Mouse (Mus musculus): Measurements from ENCODE around the gene Slc35f3. TPM values are rescaled to one million over a fixed set of nuclear protein-coding genes. Genes with fewer than 3 reads are reported as not detected.

Gene Slc35f3
- polyA plus RNA-seq, 1 experiment from 2014 or later, result 1.2 TPM

DNA sequence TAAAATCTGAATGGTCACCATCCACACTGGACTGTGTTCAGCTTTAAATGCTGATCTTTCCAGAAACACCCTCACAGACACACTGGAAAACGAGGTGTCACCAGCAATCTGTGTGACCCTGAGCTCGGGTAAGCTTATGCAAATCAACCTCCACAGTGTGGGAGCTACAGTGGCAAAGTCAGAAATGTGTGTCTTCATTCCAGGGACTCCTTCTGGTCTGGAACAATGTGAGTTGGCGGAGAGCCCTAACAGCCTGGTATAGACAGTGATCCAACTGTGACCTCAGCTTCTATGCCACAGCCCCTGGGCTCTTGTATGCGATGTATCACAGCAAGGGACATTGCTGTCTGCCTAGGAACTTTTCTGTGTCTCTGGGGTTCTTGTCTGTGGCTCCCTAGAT lies 25.3 kb upstream of the Slc35f3 start:
- ATAC-seq, result no peak
- WGBS, result 48% methylated on average over 4 of the region's 4 CpGs
- no peaks in the 10 kb centered on the region for H3K9me3 ChIP-seq (ENCODE audit: control insufficient read depth, low read length)
- H3K27me3 ChIP-seq (replicated peaks; ENCODE audit: control insufficient read depth, insufficient read depth, low read length), result no peaks in the 10 kb centered on the region
- H3K4me3 ChIP-seq (replicated peaks; ENCODE audit: low read length), result no peak overlapping the region
- H3K4me2 ChIP-seq (ENCODE audit: low read length), result no peak overlapping the region
- H3K9ac ChIP-seq (replicated peaks; ENCODE audit: low read depth, low read length), result no peak overlapping the region
- H3K4me1 ChIP-seq (replicated peaks; ENCODE audit: control insufficient read depth, insufficient read depth, low read length), result no peaks in the 10 kb centered on the region
- no peak overlapping the region for H3K27ac ChIP-seq (ENCODE audit: low read length)
- H3K36me3 ChIP-seq (ENCODE audit: control insufficient read depth, insufficient read depth), result no peaks in the 10 kb centered on the region

DNA sequence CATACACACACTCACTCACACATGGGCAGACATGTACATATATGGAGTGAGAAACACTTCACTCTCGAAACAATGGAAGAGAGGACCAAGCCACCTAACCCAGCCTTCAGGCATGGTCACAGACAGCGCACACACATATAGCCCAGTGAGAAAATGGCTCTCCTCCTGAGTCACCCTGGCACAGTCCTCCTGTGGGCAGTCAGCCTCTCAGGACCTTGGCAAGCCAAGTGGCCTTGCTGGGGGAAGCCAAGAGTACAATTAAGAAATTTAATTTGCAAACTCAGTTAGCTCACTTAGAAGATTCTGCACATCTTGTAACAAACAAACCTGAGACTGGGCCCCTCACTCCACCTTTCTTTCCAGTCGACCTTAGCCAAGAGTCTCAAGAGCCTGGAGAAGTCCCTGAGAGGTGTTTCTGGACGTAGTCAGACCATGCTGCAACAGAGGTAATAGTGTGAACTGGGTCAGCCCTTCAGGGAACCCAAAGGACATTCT lies 23.4 kb upstream of the Slc35f3 start:
- H3K36me3 ChIP-seq (ENCODE audit: control insufficient read depth, insufficient read depth), result no peaks in the 10 kb centered on the region
- H3K9me3 ChIP-seq (ENCODE audit: control insufficient read depth, low read length), result no peaks in the 10 kb centered on the region
- H3K9ac ChIP-seq (replicated peaks; ENCODE audit: low read depth, low read length), result no peak overlapping the region
- H3K4me3 ChIP-seq (replicated peaks; ENCODE audit: low read length), result no peak overlapping the region
- ATAC-seq, result no peak
- H3K4me2 ChIP-seq (ENCODE audit: low read length), result no peak overlapping the region
- no peaks in the 10 kb centered on the region for H3K4me1 ChIP-seq (replicated peaks; ENCODE audit: control insufficient read depth, insufficient read depth, low read length)
- H3K27me3 ChIP-seq (replicated peaks; ENCODE audit: control insufficient read depth, insufficient read depth, low read length), result no peaks in the 10 kb centered on the region
- 66% methylated on average over 4 of the region's 4 CpGs for WGBS
- H3K27ac ChIP-seq (ENCODE audit: low read length), result no peak overlapping the region

DNA sequence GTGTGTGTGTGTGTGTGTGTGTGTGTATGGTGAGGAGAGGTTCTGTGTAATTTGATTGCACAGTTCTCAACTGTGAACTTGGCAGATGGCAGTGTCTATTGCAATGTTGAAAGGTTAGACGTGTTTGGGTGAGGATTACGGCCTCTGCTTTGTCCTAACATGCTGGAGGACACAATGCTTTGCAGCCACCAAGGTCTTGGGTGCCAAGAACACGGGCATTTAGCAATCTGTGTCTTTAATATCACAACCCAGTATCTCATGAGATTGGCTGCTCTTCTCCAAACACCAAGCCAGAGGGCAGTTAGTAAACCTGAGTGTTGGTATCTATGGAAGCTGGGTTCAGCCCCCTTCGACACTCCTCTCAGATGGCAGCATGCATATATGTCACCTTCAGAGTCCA lies 22.5 kb upstream of the Slc35f3 start:
- H3K9me3 ChIP-seq (ENCODE audit: control insufficient read depth, low read length), result no peaks in the 10 kb centered on the region
- ATAC-seq, result no peak
- H3K27me3 ChIP-seq (replicated peaks; ENCODE audit: control insufficient read depth, insufficient read depth, low read length), result no peaks in the 10 kb centered on the region
- WGBS, result 79% methylated on average over 4 of the region's 4 CpGs
- H3K27ac ChIP-seq (ENCODE audit: low read length), result no peak overlapping the region
- no peaks in the 10 kb centered on the region for H3K36me3 ChIP-seq (ENCODE audit: control insufficient read depth, insufficient read depth)
- no peak overlapping the region for H3K9ac ChIP-seq (replicated peaks; ENCODE audit: low read depth, low read length)
- no peaks in the 10 kb centered on the region for H3K4me1 ChIP-seq (replicated peaks; ENCODE audit: control insufficient read depth, insufficient read depth, low read length)
- H3K4me2 ChIP-seq (ENCODE audit: low read length), result no peak overlapping the region
- no peak overlapping the region for H3K4me3 ChIP-seq (replicated peaks; ENCODE audit: low read length)

DNA sequence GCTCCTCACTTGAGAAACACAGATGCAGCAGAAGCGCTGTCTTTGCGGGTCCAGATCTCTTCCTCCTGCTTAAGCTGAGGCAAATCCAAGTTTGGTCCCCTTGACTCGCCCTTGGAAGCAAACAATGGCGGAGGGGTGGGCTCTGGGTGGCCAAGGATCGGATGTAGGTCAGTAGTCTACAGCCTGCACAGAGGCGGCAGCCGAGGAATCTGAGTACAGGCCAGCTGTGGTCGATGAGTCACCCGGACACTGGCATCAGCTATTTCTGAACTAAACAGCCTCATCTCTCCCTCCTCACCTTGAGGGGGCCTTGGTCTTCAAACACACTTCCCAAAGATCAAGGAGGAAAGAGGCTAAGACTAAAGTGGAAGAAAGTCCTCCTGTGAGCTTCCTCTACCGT lies 6.4 kb upstream of the Slc35f3 start:
- no peak overlapping the region for H3K4me3 ChIP-seq (replicated peaks; ENCODE audit: low read length)
- no peaks in the 10 kb centered on the region for H3K27me3 ChIP-seq (replicated peaks; ENCODE audit: control insufficient read depth, insufficient read depth, low read length)
- 92% methylated on average over 10 of the region's 10 CpGs for WGBS
- no peaks in the 10 kb centered on the region for H3K4me1 ChIP-seq (replicated peaks; ENCODE audit: control insufficient read depth, insufficient read depth, low read length)
- H3K36me3 ChIP-seq (ENCODE audit: control insufficient read depth, insufficient read depth), result no peaks in the 10 kb centered on the region
- H3K9ac ChIP-seq (replicated peaks; ENCODE audit: low read depth, low read length), result no peak overlapping the region
- ATAC-seq, result no peak
- H3K4me2 ChIP-seq (ENCODE audit: low read length), result no peak overlapping the region
- no peaks in the 10 kb centered on the region for H3K9me3 ChIP-seq (ENCODE audit: control insufficient read depth, low read length)
- H3K27ac ChIP-seq (ENCODE audit: low read length), result no peak overlapping the region

DNA sequence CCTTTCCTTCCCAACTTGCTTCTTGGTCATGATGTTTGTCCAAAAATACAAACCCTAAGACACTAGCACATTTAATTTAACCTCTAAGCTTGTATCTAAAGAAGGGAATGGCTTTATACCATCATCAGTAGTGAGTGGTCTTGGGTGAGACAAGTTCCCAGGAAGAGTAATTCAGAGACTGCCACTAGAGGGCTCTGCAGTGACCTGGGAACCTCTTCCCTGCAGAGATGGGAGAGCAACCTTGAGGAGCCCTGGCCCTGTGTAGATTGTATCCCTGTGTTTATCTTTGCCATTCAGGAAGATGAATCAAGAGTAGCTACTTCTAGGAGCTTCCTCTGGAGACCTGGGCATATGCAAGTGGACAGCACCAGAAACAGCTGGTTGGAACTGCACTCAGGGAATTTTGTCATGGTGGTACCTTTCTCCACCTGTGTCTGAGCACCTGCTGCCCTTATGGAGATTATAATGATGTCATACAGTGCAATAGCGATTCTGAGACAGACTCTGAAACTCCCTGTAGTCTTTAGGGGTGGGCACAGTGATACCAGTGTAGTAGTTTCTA lies 993 bp upstream of the Slc35f3 start:
- ATAC-seq, result peak; percentile 35; the same call in 1 of the 2 replicates
- no peaks in the 10 kb centered on the region for H3K9me3 ChIP-seq (ENCODE audit: control insufficient read depth, low read length)
- H3K27ac ChIP-seq (ENCODE audit: low read length), result no peak overlapping the region
- H3K36me3 ChIP-seq (ENCODE audit: control insufficient read depth, insufficient read depth), result no peaks in the 10 kb centered on the region
- peaks cover 6% of the 10 kb centered on the region for H3K4me1 ChIP-seq (replicated peaks; ENCODE audit: control insufficient read depth, insufficient read depth, low read length)
- peaks cover 12% of the 10 kb centered on the region for H3K27me3 ChIP-seq (replicated peaks; ENCODE audit: control insufficient read depth, insufficient read depth, low read length)
- H3K9ac ChIP-seq (replicated peaks; ENCODE audit: low read depth, low read length), result no peak overlapping the region
- no peak overlapping the region for H3K4me3 ChIP-seq (replicated peaks; ENCODE audit: low read length)
- H3K4me2 ChIP-seq (ENCODE audit: low read length), result no peak overlapping the region
- 35% methylated on average over 1 of the region's 1 CpGs for WGBS

DNA sequence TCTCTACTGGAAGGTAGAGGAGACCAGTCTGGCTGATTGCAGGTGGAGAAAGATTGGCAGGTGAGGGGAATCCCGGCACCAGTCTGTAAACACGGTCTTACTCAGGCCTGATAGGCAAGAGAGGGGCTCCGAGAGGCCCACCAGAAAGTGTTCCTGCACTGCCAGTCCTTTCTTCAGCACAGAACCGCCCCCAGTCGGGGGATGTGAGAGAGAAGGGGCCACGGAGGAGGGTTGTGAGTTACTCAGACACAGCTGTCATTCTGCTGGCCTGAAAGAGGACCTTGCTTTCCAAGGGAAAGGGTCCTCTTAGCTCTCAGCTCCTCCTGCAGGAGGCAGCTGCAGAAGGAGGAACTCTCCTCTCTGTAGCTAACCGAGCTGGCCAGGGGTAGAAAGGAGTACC lies 975 bp downstream of the Slc35f3 start:
- Histone ChIP-seq H3K36me3 (ENCODE audit: control insufficient read depth, insufficient read depth) (no peaks in the 10 kb centered on the region), H3K27me3 (replicated peaks; ENCODE audit: control insufficient read depth, insufficient read depth, low read length) (peaks cover 12% of the 10 kb centered on the region), H3K4me2 (ENCODE audit: low read length) (no peak overlapping the region), H3K9ac (replicated peaks; ENCODE audit: low read depth, low read length) (no peak overlapping the region), H3K9me3 (ENCODE audit: control insufficient read depth, low read length) (no peaks in the 10 kb centered on the region), H3K4me3 (replicated peaks; ENCODE audit: low read length) (no peak overlapping the region), H3K4me1 (replicated peaks; ENCODE audit: control insufficient read depth, insufficient read depth, low read length) (peaks cover 6% of the 10 kb centered on the region), H3K27ac (ENCODE audit: low read length) (no peak overlapping the region)
- 16% methylated on average over 7 of the region's 7 CpGs for WGBS
- no peak for ATAC-seq

DNA sequence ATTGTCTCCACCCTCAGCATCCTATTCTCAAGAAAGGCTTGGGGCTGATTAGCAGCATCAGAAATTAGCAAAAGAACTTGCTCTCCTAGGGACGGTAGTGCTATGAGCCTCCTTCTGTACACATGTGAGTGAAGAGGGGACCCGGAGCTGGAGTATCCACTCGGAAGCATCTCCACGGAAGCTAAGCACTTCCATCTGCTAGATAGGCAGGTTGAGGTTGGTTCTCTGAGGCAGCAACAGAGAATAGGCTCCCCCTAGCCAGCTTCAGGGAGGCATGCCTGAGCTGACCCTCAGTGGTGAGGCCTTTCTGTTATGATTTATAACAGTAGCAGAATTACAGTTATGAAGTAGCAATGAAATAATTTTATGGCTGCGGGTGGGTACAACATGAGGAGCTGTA lies 2.0 kb downstream of the Slc35f3 start:
- Histone ChIP-seq H3K4me2 (ENCODE audit: low read length) (no peak overlapping the region), H3K27me3 (replicated peaks; ENCODE audit: control insufficient read depth, insufficient read depth, low read length) (peaks cover 12% of the 10 kb centered on the region), H3K9ac (replicated peaks; ENCODE audit: low read depth, low read length) (no peak overlapping the region), H3K27ac (ENCODE audit: low read length) (no peak overlapping the region), H3K4me1 (replicated peaks; ENCODE audit: control insufficient read depth, insufficient read depth, low read length) (peaks cover 6% of the 10 kb centered on the region), H3K9me3 (ENCODE audit: control insufficient read depth, low read length) (no peaks in the 10 kb centered on the region), H3K4me3 (replicated peaks; ENCODE audit: low read length) (no peak overlapping the region), H3K36me3 (ENCODE audit: control insufficient read depth, insufficient read depth) (no peaks in the 10 kb centered on the region)
- 93% methylated on average over 5 of the region's 5 CpGs for WGBS
- no peak for ATAC-seq

DNA sequence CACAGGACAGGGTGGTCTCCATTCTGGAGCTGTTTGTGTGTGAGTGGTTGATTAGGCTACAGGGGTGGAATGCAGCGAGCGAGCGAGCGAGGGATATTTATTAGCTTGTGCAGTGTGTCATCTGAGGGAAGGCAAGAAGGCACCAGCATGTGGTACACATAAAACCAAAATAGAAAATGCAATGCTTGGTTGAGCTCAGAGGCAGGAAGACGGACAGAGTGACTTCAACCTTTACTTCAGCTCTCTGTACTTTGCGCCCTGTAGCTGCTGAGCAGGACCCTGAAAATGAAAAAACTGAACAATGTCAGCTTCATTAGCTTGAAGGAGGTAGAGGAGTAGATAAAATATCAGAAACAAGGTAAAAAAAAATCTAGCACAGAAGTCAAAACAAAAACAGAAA lies 3.2 kb downstream of the Slc35f3 start:
- WGBS, result 79% methylated on average over 6 of the region's 6 CpGs
- Histone ChIP-seq H3K27me3 (replicated peaks; ENCODE audit: control insufficient read depth, insufficient read depth, low read length) (peaks cover 12% of the 10 kb centered on the region), H3K9me3 (ENCODE audit: control insufficient read depth, low read length) (no peaks in the 10 kb centered on the region), H3K4me3 (replicated peaks; ENCODE audit: low read length) (no peak overlapping the region), H3K27ac (ENCODE audit: low read length) (no peak overlapping the region), H3K4me2 (ENCODE audit: low read length) (no peak overlapping the region), H3K9ac (replicated peaks; ENCODE audit: low read depth, low read length) (no peak overlapping the region), H3K4me1 (replicated peaks; ENCODE audit: control insufficient read depth, insufficient read depth, low read length) (peaks cover 6% of the 10 kb centered on the region), H3K36me3 (ENCODE audit: control insufficient read depth, insufficient read depth) (no peaks in the 10 kb centered on the region)
- ATAC-seq, result no peak

DNA sequence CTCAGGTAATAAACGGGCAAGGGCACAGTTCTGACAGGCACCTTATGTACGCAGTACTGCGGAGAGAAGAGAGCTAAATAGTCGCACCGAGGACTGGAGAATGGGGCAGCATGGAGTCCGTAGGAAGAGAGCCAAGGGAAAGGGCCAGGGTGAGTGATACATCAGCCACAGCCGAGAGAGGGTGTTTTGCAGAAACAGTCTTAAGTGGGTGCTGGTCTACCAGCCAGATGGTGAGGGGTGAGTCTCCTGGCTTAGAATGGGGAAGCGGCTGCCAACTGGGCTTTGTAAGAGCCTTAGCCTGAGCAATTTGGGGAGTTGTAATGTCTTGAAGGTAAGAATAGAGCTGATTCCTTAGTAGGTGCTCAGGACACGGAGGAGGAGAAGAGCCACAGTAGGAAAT lies 8.8 kb downstream of the Slc35f3 start:
- Histone ChIP-seq H3K4me2 (ENCODE audit: low read length) (no peak overlapping the region), H3K36me3 (ENCODE audit: control insufficient read depth, insufficient read depth) (no peaks in the 10 kb centered on the region), H3K4me3 (replicated peaks; ENCODE audit: low read length) (no peak overlapping the region), H3K9me3 (ENCODE audit: control insufficient read depth, low read length) (no peaks in the 10 kb centered on the region), H3K9ac (replicated peaks; ENCODE audit: low read depth, low read length) (no peak overlapping the region), H3K4me1 (replicated peaks; ENCODE audit: control insufficient read depth, insufficient read depth, low read length) (no peaks in the 10 kb centered on the region), H3K27ac (ENCODE audit: low read length) (no peak overlapping the region), H3K27me3 (replicated peaks; ENCODE audit: control insufficient read depth, insufficient read depth, low read length) (no peaks in the 10 kb centered on the region)
- 85% methylated on average over 9 of the region's 9 CpGs for WGBS
- no peak for ATAC-seq

DNA sequence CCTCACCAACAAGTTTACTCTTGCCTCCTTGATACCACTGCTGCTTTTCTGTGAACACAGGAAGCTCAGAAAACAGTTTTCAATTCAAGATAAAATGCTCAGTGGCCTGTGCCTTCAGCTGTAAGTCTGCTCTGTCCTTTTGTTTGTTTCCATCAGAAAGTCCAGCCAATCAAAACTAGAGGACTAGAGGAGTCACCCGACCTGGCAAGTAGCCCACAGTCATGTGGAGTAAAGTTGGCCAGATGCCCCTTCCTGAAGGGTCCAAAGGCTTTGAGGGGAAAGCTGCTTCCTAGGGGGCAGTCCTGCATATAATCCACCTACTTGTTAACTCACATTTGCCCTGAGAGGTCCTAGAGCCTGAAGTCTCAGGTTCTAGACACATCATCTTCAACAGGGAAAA lies 10.7 kb downstream of the Slc35f3 start:
- no peaks in the 10 kb centered on the region for H3K4me1 ChIP-seq (replicated peaks; ENCODE audit: control insufficient read depth, insufficient read depth, low read length)
- no peak overlapping the region for H3K4me3 ChIP-seq (replicated peaks; ENCODE audit: low read length)
- H3K9ac ChIP-seq (replicated peaks; ENCODE audit: low read depth, low read length), result no peak overlapping the region
- no peak overlapping the region for H3K27ac ChIP-seq (ENCODE audit: low read length)
- H3K9me3 ChIP-seq (ENCODE audit: control insufficient read depth, low read length), result no peaks in the 10 kb centered on the region
- H3K27me3 ChIP-seq (replicated peaks; ENCODE audit: control insufficient read depth, insufficient read depth, low read length), result no peaks in the 10 kb centered on the region
- no peaks in the 10 kb centered on the region for H3K36me3 ChIP-seq (ENCODE audit: control insufficient read depth, insufficient read depth)
- no peak overlapping the region for H3K4me2 ChIP-seq (ENCODE audit: low read length)
- ATAC-seq, result no peak
- WGBS, result 36% methylated on average over 1 of the region's 1 CpGs

Data from forebrain, embryonic 16.5 days (tissue).